Comparison of ENCODE assay signal across 25 mouse cellular contexts in genomic region chrX:166185327-166185913, GRCm38 (mm10).
"Had no signal": no experiment of that assay in that cellular context is flagged by ENCODE, and none has a peak within 500 bp of the region (broad histone marks: within the 10 kb centered on the region; RNA-seq: fewer than 3 reads in every experiment).

No protein-coding gene starts in this region.

- H3K9ac ChIP-seq: heart, embryonic 13.5 days; heart, embryonic 15.5 days; hindbrain, embryonic 13.5 days; hindbrain, embryonic 15.5 days; kidney, embryonic 15.5 days; limb, embryonic 13.5 days; limb, embryonic 15.5 days; liver, embryonic 12.5 days had no signal

- H3K36me3 ChIP-seq: heart, embryonic 15.5 days; hindbrain, embryonic 13.5 days; hindbrain, embryonic 15.5 days; limb, embryonic 13.5 days; limb, embryonic 15.5 days had no signal

- ATAC-seq: hindbrain, postnatal 0 days; intestine, postnatal 0 days; liver, embryonic 12.5 days had no signal

- H3K9me3 ChIP-seq: heart, embryonic 13.5 days; heart, embryonic 15.5 days; hindbrain, embryonic 13.5 days; hindbrain, embryonic 15.5 days; kidney, embryonic 15.5 days; limb, embryonic 13.5 days; limb, embryonic 15.5 days; liver, embryonic 12.5 days had no signal

- DNase-seq: gastrocnemius, postnatal 14 days; gastrocnemius, postnatal 36 days; heart, adult 11 months; heart, adult 2 months; heart, postnatal 14 days; heart, postnatal 36 days; kidney, adult 18-20 months; kidney, adult 9 months; kidney, postnatal 14 days; kidney, postnatal 36 days; layer of hippocampus, adult 9-11 months; layer of hippocampus, postnatal 36 days; left cerebral cortex, postnatal 4 days had no signal

- H3K4me3 ChIP-seq: heart, adult 2 months; heart, embryonic 13.5 days; heart, embryonic 15.5 days; hindbrain, embryonic 13.5 days; hindbrain, embryonic 15.5 days; kidney, embryonic 15.5 days; limb, embryonic 13.5 days; limb, embryonic 15.5 days; liver, embryonic 12.5 days had no signal

- H3K27ac ChIP-seq: heart, adult 2 months; heart, embryonic 13.5 days; heart, embryonic 15.5 days; hindbrain, embryonic 13.5 days; hindbrain, embryonic 15.5 days; hindbrain, postnatal 0 days; kidney, embryonic 15.5 days; kidney, postnatal 0 days; limb, embryonic 13.5 days; limb, embryonic 15.5 days; liver, embryonic 12.5 days had no signal

- H3K4me2 ChIP-seq: heart, embryonic 11.5 days; heart, embryonic 13.5 days; heart, embryonic 15.5 days; hindbrain, embryonic 13.5 days; hindbrain, embryonic 15.5 days; kidney, embryonic 15.5 days; limb, embryonic 13.5 days; limb, embryonic 15.5 days; liver, embryonic 12.5 days had no signal

- H3K4me1 ChIP-seq: heart, embryonic 15.5 days; hindbrain, embryonic 13.5 days; hindbrain, embryonic 15.5 days; kidney, embryonic 15.5 days; limb, embryonic 13.5 days; limb, embryonic 15.5 days; liver, embryonic 12.5 days had no signal

- H3K27me3 ChIP-seq: heart, embryonic 13.5 days; heart, embryonic 15.5 days; hindbrain, embryonic 13.5 days; hindbrain, embryonic 15.5 days; limb, embryonic 15.5 days; liver, embryonic 12.5 days had no signal
